Mouse (Mus musculus) liver, adult 2 months (tissue): ENCODE measurements around the gene Mup6. TPM values are rescaled to one million over a fixed set of nuclear protein-coding genes. Genes with fewer than 3 reads are reported as not detected.

ENCODE experiments used
- DNase-seq: peaks from one replicate; pipeline ENCODE4 v3.0.0-alpha.2; 2011; ENCODE audit warnings: low read depth, low spot score; ENCODE audit errors: extremely low read depth
- H3K27ac ChIP-seq: fragments of 200-500 bp; replicated peaks from 2 replicates; pipeline ENCODE4 v1.5.1; 2012; ENCODE audit warnings: low read depth, mild to moderate bottlenecking, control low read depth, inconsistent platforms, low read length; ENCODE audit not compliant: insufficient read depth
- H3K27me3 ChIP-seq: fragments of 200-500 bp; 2 replicates; pipeline ENCODE4 v1.6.1; 2012; ENCODE audit warnings: mild to moderate bottlenecking, moderate library complexity, low read length, inconsistent platforms; ENCODE audit not compliant: control insufficient read depth, insufficient read depth
- H3K36me3 ChIP-seq: fragments of 200-500 bp; 2 replicates; pipeline ENCODE4 v1.6.1; 2012; ENCODE audit warnings: low read length, inconsistent platforms; ENCODE audit not compliant: control insufficient read depth, insufficient read depth
- H3K4me1 ChIP-seq: fragments of 200-500 bp; 2 replicates; pipeline ENCODE4 v1.6.1; 2011; ENCODE audit warnings: low read length; ENCODE audit not compliant: control insufficient read depth, insufficient read depth
- H3K4me3 ChIP-seq: fragments of 200-500 bp; 2 replicates; pipeline ENCODE4 v1.5.1; 2011; ENCODE audit warnings: low read depth, mild to moderate bottlenecking, control low read depth, low read length, moderate library complexity; ENCODE audit not compliant: insufficient read depth
- H3K79me2 ChIP-seq: fragments of 200-500 bp; 2 replicates; pipeline ENCODE4 v1.6.1; 2012; ENCODE audit warnings: inconsistent platforms, mild to moderate bottlenecking, low read length, moderate library complexity; ENCODE audit not compliant: control insufficient read depth, insufficient read depth
- H3K9ac ChIP-seq: fragments of 200-500 bp; 2 replicates; pipeline ENCODE4 v1.6.1; 2012; ENCODE audit warnings: low read depth, mild to moderate bottlenecking, control low read depth, inconsistent platforms, low read length
- CTCF ChIP-seq: fragments of 200-500 bp; IDR thresholded peaks from 2 replicates; pipeline ENCODE4 v1.5.1; 2011; ENCODE audit warnings: low read depth, low read length, control low read depth
- POLR2A ChIP-seq: fragments of 200-500 bp; IDR thresholded peaks from 2 replicates; pipeline ENCODE4 v1.6.1; 2011; ENCODE audit warnings: low read length, control low read depth; ENCODE audit not compliant: insufficient read depth; ENCODE audit errors: extremely low read depth
- WGBS: fragments of 180-500 bp; shearing (Covaris S2); methylation state at CpG from one replicate; pipeline ENCODE4 v1.1.7; 2018; 5-methylcytosine and 5-hydroxymethylcytosine counted together
- polyA plus RNA-seq: library from polyadenylated mRNA; depleted of rRNA; stranded (reverse); fragments of >200 nt; gene quantifications from 2 replicates; pipeline ENCODE4 v1.2.3, GENCODE M21; 2012; rRNA removed
- total RNA-seq: library from RNA; depleted of rRNA; stranded (reverse); fragments of >200 nt; gene quantifications from 2 replicates; pipeline ENCODE4 v1.2.3, GENCODE M21; 2014; rRNA removed

The Mup6 gene
- total RNA-seq, result 0.18 TPM in 1 of 2 replicates, not detected in the other
- polyA plus RNA-seq, result not detected in 2 replicates

- H3K79me2 ChIP-seq, result no peaks in the 10 kb centered on the region
- H3K27ac ChIP-seq, result no peak within 1 kb of the TSS
- TF ChIP-seq POLR2A (no peak), CTCF (no peak)
- H3K4me1 ChIP-seq, result no peaks in the 10 kb centered on the region
- WGBS, result 58% methylated on average over 3 of the region's 3 CpGs
- no peaks in the 10 kb centered on the region for H3K36me3 ChIP-seq
- H3K4me3 ChIP-seq, result no peak within 1 kb of the TSS
- no peaks in the 10 kb centered on the region for H3K27me3 ChIP-seq
- H3K9ac ChIP-seq, result no peak within 1 kb of the TSS
- no peak for DNase-seq
Observed at GRCm38 (mm10) chr4:59963405-59964344, at the start of gene Mup6. Gene Mup6, plus strand, starts transcription at chr4:59964294.

GRCm38 (mm10) chr4:59914608-59915403 lies 49.3 kb upstream of the Mup6 start, which contains the start of gene Slc46a2:
Gene Slc46a2, minus strand, starts transcription at chr4:59915056.
- Histone ChIP-seq H3K4me3 (no peak within 1 kb of the TSS), H3K4me1 (no peaks in the 10 kb centered on the region), H3K27me3 (peaks cover 7% of the 10 kb centered on the region), H3K79me2 (no peaks in the 10 kb centered on the region), H3K27ac (no peak within 1 kb of the TSS), H3K9ac (no peak within 1 kb of the TSS), H3K36me3 (no peaks in the 10 kb centered on the region)
- TF ChIP-seq CTCF (no peak), POLR2A (no peak)
- 12% methylated on average over 22 of the region's 22 CpGs for WGBS
- no peak for DNase-seq

GRCm38 (mm10) chr4:59917966-59918365 lies 46.1 kb upstream of the Mup6 start:
- H3K4me3 ChIP-seq, result no peak overlapping the region
- H3K27ac ChIP-seq, result no peak overlapping the region
- 90% methylated on average over 3 of the region's 3 CpGs for WGBS
- no peaks in the 10 kb centered on the region for H3K4me1 ChIP-seq
- TF ChIP-seq POLR2A, result no peak
- no peak for TF ChIP-seq CTCF
- no peaks in the 10 kb centered on the region for H3K36me3 ChIP-seq
- H3K27me3 ChIP-seq, result peaks cover 7% of the 10 kb centered on the region
- DNase-seq, result no peak
- H3K9ac ChIP-seq, result no peak overlapping the region
- no peaks in the 10 kb centered on the region for H3K79me2 ChIP-seq

- no peaks in the 10 kb centered on the region for H3K36me3 ChIP-seq
- no peak overlapping the region for H3K9ac ChIP-seq
- no peaks in the 10 kb centered on the region for H3K79me2 ChIP-seq
- H3K4me1 ChIP-seq, result no peaks in the 10 kb centered on the region
- WGBS, result 93% methylated on average over 9 of the region's 9 CpGs
- H3K27me3 ChIP-seq, result no peaks in the 10 kb centered on the region; the same call in 1 of the 2 replicates
- no peak overlapping the region for H3K27ac ChIP-seq
- no peak for TF ChIP-seq CTCF
- no peak for TF ChIP-seq POLR2A
- DNase-seq, result no peak
- H3K4me3 ChIP-seq, result no peak overlapping the region
Observed at GRCm38 (mm10) chr4:59925082-59925481, 39.0 kb upstream of the Mup6 start.

DNA sequence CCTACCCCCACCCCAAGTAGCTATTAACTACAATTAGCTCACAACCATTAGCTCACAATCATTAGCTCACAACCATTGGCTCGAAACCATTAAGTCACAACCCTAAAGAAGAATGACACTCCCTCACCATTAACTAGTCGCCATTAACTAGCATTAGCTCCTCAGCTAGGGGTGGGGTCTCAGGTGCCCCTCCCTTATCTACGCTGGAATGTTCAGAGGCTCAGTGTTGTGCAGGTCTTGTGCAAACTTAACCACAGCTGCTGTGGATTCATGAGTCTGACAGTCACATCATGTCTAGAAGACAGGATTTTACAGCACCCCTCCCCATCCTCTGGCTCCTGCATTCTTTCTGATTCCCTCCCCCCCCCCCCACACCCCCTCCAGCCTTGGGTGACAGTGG lies 36.4 kb upstream of the Mup6 start:
- TF ChIP-seq CTCF, result no peak
- no peak for TF ChIP-seq POLR2A
- H3K36me3 ChIP-seq, result no peaks in the 10 kb centered on the region
- WGBS, result 82% methylated on average over 3 of the region's 3 CpGs
- H3K9ac ChIP-seq, result no peak overlapping the region
- H3K4me3 ChIP-seq, result no peak overlapping the region
- H3K27ac ChIP-seq, result no peak overlapping the region
- no peaks in the 10 kb centered on the region for H3K4me1 ChIP-seq
- H3K79me2 ChIP-seq, result no peaks in the 10 kb centered on the region
- DNase-seq, result no peak
- no peaks in the 10 kb centered on the region; the same call in 1 of the 2 replicates for H3K27me3 ChIP-seq
